Mouse (Mus musculus) cerebellum, postnatal 25 days (tissue): ENCODE data around the gene Psrc1.

Source experiments
- DNase-seq, 2 experiments: peaks; one replicate each; pipeline ENCODE4 v3.0.0; 2021; ENCODE audit warnings: mixed read lengths in 2 of 2

Gene Psrc1

GRCm38 (mm10) chr3:108424944-108425623 lies 41.4 kb downstream of the Psrc1 start:
- no peak for DNase-seq

- DNase-seq, result no peak
Observed at GRCm38 (mm10) chr3:108425624-108426018, 42.0 kb downstream of the Psrc1 start.

- DNase-seq, result no peak
Observed at GRCm38 (mm10) chr3:108432542-108433187, 49.0 kb downstream of the Psrc1 start.

- no peak for DNase-seq
Observed at GRCm38 (mm10) chr3:108433188-108433880, 49.7 kb downstream of the Psrc1 start.

DNA sequence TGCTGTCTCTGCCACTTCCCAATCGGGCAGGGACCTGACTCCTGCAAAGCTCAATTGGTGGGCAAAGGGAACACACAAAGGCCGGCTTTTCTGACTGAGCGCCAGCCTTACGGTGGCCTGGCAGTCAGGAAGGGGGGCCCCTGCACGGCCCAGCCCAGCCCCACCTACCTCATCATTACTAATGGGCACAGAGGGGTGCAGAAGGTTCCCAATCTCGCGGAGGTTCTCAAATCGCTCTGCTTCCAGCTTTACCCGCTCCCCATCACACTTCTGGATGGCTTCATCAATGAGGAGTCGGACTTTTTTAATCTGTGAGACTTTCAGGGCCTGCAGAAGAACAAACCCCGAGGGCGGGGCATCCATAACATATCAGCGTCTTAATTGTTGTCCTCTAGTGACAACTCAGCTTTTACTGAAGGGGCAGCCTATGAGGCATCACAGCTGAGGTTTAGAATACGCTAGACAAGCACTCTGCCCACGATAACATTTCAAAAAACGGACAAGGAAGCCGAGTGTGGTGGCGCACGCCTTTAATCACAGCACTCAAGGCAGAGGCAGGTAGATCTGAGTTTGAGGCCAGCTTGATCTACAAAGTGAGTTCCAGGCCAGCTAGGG lies 50.3 kb downstream of the Psrc1 start:
- DNase-seq, result no peak

DNA sequence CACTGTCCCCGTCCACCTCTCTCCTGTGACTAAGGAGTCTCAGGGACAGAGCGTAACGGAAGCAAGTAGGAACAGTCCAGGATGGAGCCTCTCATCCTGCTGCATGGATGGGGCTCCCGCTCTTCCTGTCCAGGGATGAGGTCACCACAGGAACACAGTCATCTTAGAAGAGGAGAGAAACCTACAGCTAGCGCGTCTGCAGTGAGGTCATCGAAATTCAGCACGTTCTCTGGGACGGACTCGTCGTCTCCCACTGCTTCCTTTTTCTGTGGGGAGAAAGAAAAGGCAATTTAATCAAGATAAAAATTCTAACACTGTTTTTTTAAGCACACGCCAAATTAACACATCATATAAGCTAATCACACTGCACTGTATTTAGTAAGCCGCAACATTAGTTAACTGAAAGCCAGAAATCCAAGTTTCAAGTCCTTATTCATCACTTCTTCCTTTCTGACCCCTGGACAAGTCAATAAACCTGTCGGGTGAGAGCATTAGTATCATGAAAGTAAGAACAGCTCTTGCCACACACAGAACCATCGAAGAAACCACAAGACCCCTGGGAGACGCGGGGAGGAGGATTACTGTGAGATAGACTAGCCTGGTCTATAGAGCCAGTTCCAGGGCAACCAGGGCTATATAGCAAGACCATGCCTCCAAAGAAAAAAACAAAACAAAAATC lies 52.2 kb downstream of the Psrc1 start:
- no peak for DNase-seq

GRCm38 (mm10) chr3:108436380-108436714 lies 52.7 kb downstream of the Psrc1 start:
- DNase-seq, result no peak
